Mouse (Mus musculus) olfactory bulb, adult 2 months (tissue): Measurements from ENCODE around the gene Numbl.

Experiments used
- CTCF ChIP-seq: fragments of 200-500 bp; IDR thresholded peaks from 2 replicates; pipeline ENCODE4 v1.5.1; 2012; ENCODE audit warnings: low read depth, mild to moderate bottlenecking, low read length, moderate library complexity; ENCODE audit not compliant: insufficient read depth
- POLR2A ChIP-seq: fragments of 200-500 bp; IDR thresholded peaks from 2 replicates; pipeline ENCODE4 v1.6.1; 2012; ENCODE audit warnings: mild to moderate bottlenecking, low read depth, low read length, moderate library complexity; ENCODE audit not compliant: insufficient read depth

GRCm38 (mm10) chr7:27328648-27329047, 70.4 kb downstream of the Numbl start:
- TF ChIP-seq CTCF (no peak), POLR2A (no peak)
